Mouse (Mus musculus): ENCODE measurements around the gene Cc2d1a. TPM values are rescaled to one million over a fixed set of nuclear protein-coding genes. Genes with fewer than 3 reads are reported as not detected.
A peak's percentile ranks its signal among the peaks of the same experiment; 100 is the strongest.

Gene Cc2d1a
- polyA plus RNA-seq, 1 experiment from 2014 or later: 15.3 TPM

MicroRNAs within 50 kb of the gene (microRNA counts, 519-probe panel; counts per million panel counts)
- microRNA mmu-miR-181c (2,360 counts per million, percentile 64 among the panel's probes with 10 or more counts), microRNA mmu-miR-709 (1,756 counts per million, percentile 63 among the panel's probes with 10 or more counts)

Small RNA genes within 50 kb of the gene (microRNA-seq; reads per million reads assigned to microRNA genes)
- gene Gm25110: not detected
- 3,302 reads per million, percentile 89 among the genes with 10 or more reads in this experiment for gene Mir181c
- 2,815 reads per million, percentile 88 among the genes with 10 or more reads in this experiment for gene Mir181d
- gene Mir709: not detected

Other genes with a start within 250 kb of the Cc2d1a start
- 8.5 and 8.7 TPM in 2 replicates for gene Adgrl1, start 247.8 kb downstream of the Cc2d1a start, polyA plus RNA-seq (2015; fragmentation: Nextera tagmentation; extraction: Ambion mirVana)
- 0.41 and 0.55 TPM in 2 replicates for gene Gm10644, start 192.7 kb downstream of the Cc2d1a start, polyA plus RNA-seq (2015; fragmentation: Nextera tagmentation; extraction: Ambion mirVana)
- gene Asf1b, start 192.4 kb downstream of the Cc2d1a start, polyA plus RNA-seq (2015; fragmentation: Nextera tagmentation; extraction: Ambion mirVana): 57.0 and 62.7 TPM in 2 replicates
- gene Prkaca, start 174.9 kb downstream of the Cc2d1a start, polyA plus RNA-seq (2015; fragmentation: Nextera tagmentation; extraction: Ambion mirVana): 197 and 206 TPM in 2 replicates
- 4.8 and 5.7 TPM in 2 replicates for gene Samd1, start 150.3 kb downstream of the Cc2d1a start, polyA plus RNA-seq (2015; fragmentation: Nextera tagmentation; extraction: Ambion mirVana)
- 0.50 and 0.53 TPM in 2 replicates for gene 1700067K01Rik, start 146.4 kb downstream of the Cc2d1a start, polyA plus RNA-seq (2015; fragmentation: Nextera tagmentation; extraction: Ambion mirVana)
- not detected in 2 replicates for gene 2210011C24Rik, start 135.8 kb downstream of the Cc2d1a start, polyA plus RNA-seq (2015; fragmentation: Nextera tagmentation; extraction: Ambion mirVana)
- 1.2 and 1.6 TPM in 2 replicates for gene Palm3, start 126.5 kb downstream of the Cc2d1a start, polyA plus RNA-seq (2015; fragmentation: Nextera tagmentation; extraction: Ambion mirVana)
- 4.6 and 5.4 TPM in 2 replicates for gene Il27ra, start 105.3 kb downstream of the Cc2d1a start, polyA plus RNA-seq (2015; fragmentation: Nextera tagmentation; extraction: Ambion mirVana)
- gene Rln3, start 102.9 kb downstream of the Cc2d1a start, polyA plus RNA-seq (2015; fragmentation: Nextera tagmentation; extraction: Ambion mirVana): 0.25 TPM in 1 of 2 replicates, not detected in the other
- 0.86 and 0.93 TPM in 2 replicates for gene Gm10643, start 82.8 kb downstream of the Cc2d1a start, polyA plus RNA-seq (2015; fragmentation: Nextera tagmentation; extraction: Ambion mirVana)
- 5.7 and 5.8 TPM in 2 replicates for gene Rfx1, start 81.1 kb downstream of the Cc2d1a start, polyA plus RNA-seq (2015; fragmentation: Nextera tagmentation; extraction: Ambion mirVana)
- 7.6 TPM in 2 replicates for gene Dcaf15, start 43.2 kb downstream of the Cc2d1a start, polyA plus RNA-seq (2015; fragmentation: Nextera tagmentation; extraction: Ambion mirVana)
- 0.06 and 0.12 TPM in 2 replicates for gene Podnl1, start 21.9 kb downstream of the Cc2d1a start, polyA plus RNA-seq (2015; fragmentation: Nextera tagmentation; extraction: Ambion mirVana)
- gene 4930432K21Rik, start 89 bp upstream of the Cc2d1a start, polyA plus RNA-seq (2015; fragmentation: Nextera tagmentation; extraction: Ambion mirVana): 0.82 and 0.88 TPM in 2 replicates
- 1.9 and 2.8 TPM in 2 replicates for gene Nanos3, start 37.3 kb upstream of the Cc2d1a start, polyA plus RNA-seq (2015; fragmentation: Nextera tagmentation; extraction: Ambion mirVana)
- 9.1 and 9.3 TPM in 2 replicates for gene Zswim4, start 89.1 kb upstream of the Cc2d1a start, polyA plus RNA-seq (2015; fragmentation: Nextera tagmentation; extraction: Ambion mirVana)
- gene D8Ertd738e, start 101.8 kb upstream of the Cc2d1a start, polyA plus RNA-seq (2015; fragmentation: Nextera tagmentation; extraction: Ambion mirVana): 276 and 328 TPM in 2 replicates
- 45.4 and 50.3 TPM in 2 replicates for gene Mri1, start 109.4 kb upstream of the Cc2d1a start, polyA plus RNA-seq (2015; fragmentation: Nextera tagmentation; extraction: Ambion mirVana)
- gene Ccdc130, start 122.4 kb upstream of the Cc2d1a start, polyA plus RNA-seq (2015; fragmentation: Nextera tagmentation; extraction: Ambion mirVana): 11.3 and 16.9 TPM in 2 replicates
- 6.4 and 8.1 TPM in 2 replicates for gene Cacna1a, start 240.5 kb upstream of the Cc2d1a start, polyA plus RNA-seq (2015; fragmentation: Nextera tagmentation; extraction: Ambion mirVana)